Mouse (Mus musculus): ENCODE measurements around the gene Uvssa.
"Not testable (repeated sequence)": the region's sequence is repeated elsewhere in the genome, so short reads cannot be mapped to it uniquely, and the experiment has no call there.

Gene Uvssa

DNA sequence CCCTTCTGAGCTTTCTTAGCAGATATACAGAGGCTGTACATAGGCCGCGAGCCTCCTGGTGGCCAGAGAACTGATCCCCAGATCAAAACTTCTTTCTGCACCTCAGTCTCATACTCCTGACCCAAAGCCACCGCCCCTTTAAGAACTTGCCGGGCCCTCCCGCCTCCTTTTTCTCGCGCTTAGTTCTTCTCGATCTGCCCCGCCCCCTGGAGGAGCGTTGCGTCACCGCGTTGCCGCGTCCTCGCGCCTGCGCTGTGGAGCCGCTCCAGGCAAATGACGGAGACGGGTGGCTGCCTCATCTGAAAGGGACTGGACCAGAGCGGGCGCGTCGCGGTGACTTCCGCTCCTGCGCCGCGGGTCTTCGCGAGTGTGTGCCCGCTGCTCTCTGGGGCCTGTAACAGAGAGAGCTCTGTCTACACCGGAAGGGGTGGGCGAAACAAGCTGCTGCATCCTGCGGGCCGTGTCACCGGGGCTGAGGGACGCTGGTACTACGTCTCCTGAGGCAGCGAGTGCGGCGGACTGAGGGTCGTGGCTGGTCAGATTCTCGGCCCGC, at the start of gene Uvssa:
Gene Uvssa (plus strand): TSS at position 248 of the 553 bp plus-strand sequence.
- peak; percentile 98 for DNase-seq (ENCODE audit: low spot score)

DNA sequence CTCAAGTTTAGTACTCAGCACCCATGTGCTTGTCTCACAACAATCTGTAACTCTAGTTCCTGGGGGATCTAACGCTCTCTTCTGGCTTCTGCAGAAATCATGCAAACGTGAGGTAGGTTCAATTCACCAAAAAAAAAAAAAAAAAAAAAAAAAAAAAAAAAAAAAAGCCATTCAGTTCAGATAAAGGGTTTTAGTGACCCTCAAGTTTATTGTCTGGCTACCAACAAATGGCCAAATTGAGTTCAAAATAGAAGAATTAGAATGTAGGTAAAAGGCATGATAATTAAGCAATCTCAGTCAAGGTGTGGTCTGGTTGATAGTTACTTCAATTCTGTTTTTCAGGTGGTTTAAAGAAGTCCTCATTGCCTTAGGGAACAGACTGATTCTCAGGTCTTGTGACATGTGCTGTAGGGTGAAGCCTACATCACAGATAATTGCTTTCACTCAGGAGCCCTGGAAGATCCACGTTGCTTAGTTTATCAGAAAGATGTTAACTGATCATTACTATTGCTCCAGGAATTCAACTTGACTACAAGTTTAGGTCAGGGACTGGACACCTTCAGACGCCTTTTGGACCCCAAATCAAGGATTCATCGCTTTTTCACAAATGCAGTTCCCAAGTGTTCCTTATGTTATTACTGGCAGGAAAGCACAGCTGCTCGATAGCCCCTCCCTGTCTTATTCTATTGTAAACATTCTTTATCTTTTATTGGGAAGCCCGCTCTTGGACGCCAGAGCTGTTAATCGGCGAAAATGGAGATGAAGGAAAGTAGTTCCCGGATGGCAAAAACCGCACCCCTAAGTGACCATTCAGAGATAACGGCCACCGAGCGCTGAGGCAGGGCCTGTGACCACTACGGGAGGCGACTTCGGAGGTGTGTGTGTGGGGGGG, 43.7 kb upstream of the Uvssa start:
- DNase-seq (ENCODE audit: low spot score) = no peak

GRCm38 (mm10) chr5:33335273-33335976, 42.9 kb upstream of the Uvssa start, which contains the start of gene Maea:
TSS of gene Maea (plus strand) at chr5:33335509.
- peak; percentile 99 for DNase-seq (ENCODE audit: low spot score)

DNA sequence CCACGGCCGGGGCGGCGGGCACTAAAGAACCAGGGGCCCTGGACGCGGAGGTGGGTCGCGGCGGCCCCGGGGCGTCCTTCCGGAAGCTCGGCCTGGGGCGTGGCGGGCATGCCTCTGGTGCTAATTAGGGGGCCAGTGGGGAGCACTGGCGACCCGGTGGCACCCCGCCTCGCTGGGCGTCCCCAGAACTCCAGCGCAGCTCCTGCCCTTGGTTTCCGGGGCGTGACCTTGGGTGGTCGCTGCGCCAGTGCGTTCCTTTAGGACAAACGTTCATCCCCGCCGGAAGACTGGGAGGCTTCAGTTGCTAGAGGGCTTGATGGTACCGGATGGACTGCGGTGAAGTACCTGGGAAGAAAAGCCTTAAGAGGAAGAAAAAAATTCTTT, 42.4 kb upstream of the Uvssa start:
- DNase-seq (ENCODE audit: low spot score) = peak; percentile 68

- no peak for DNase-seq (ENCODE audit: low spot score)
Observed at GRCm38 (mm10) chr5:33337206-33337605, 41.1 kb upstream of the Uvssa start.

- DNase-seq (ENCODE audit: low spot score) = no peak
Observed at GRCm38 (mm10) chr5:33341165-33341564, 37.2 kb upstream of the Uvssa start.

DNA sequence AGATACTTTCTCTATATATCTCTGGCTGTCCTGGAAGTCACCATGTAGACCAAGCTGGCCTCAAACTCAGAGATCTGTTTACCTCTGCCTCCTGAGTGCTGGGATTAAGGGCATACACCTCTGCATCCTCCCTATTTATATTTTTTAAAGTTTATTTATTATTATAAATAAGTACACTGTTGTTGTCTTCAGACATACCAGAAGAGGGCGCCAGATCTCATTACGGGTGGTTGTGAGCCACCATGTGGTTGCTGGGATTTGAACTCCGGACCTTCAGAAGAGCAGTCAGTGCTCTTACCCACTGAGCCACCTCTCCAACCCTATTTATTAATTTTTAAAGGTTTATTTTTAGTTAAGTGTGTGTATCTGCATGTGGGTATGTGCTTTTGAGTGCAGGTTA, 36.1 kb upstream of the Uvssa start:
- DNase-seq (ENCODE audit: low spot score) = not testable (repeated sequence)

GRCm38 (mm10) chr5:33342821-33343220, 35.5 kb upstream of the Uvssa start:
- no peak for DNase-seq (ENCODE audit: low spot score)

- no peak for DNase-seq (ENCODE audit: low spot score)
Observed at GRCm38 (mm10) chr5:33343571-33343970, 34.8 kb upstream of the Uvssa start.

DNA sequence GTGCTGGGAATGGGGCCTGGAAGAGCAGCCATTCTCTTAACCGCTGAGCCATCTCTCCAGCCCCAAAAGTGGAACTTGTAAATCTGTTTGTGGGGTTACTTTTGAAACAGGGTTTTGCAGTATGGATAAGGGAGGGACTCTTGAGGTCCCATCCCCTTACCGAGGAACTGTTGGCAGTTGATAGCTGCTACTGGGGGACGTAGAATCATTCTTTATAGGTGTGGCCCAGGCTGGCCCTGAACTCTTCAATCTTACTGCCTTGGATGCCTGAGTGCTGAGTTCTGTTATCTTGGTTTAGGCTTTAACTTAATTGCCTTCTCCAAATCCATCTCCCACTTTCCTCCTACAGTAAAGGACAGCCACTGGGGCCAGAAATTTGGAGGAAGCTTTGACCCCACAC, 34.3 kb upstream of the Uvssa start:
- no peak for DNase-seq (ENCODE audit: low spot score)

- no peak for DNase-seq (ENCODE audit: low spot score)
Observed at GRCm38 (mm10) chr5:33347620-33348019, 30.7 kb upstream of the Uvssa start.

DNA sequence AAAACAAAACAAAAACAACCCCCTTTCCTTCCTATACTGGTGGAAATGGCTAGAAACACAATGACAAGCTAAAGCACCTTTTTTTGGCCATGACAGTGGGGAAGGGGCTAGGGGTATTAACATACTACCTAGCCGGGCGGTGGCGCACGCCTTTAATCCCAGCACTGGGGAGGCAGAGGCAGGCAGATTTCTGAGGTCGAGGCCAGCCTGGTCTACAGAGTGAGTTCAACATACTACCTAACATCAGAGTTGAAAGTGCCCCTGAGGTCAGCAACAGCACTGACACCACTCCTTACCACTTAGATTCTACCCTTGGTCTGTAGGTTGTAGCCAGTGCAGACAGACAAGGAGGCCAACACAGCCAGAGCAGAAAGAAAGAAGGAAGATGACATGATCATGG, 29.1 kb upstream of the Uvssa start:
- DNase-seq (ENCODE audit: low spot score) = no peak

- no peak for DNase-seq (ENCODE audit: low spot score)
Observed at GRCm38 (mm10) chr5:33349706-33350105, 28.6 kb upstream of the Uvssa start.

GRCm38 (mm10) chr5:33351556-33352272, 26.6 kb upstream of the Uvssa start:
- no peak for DNase-seq (ENCODE audit: low spot score)

DNA sequence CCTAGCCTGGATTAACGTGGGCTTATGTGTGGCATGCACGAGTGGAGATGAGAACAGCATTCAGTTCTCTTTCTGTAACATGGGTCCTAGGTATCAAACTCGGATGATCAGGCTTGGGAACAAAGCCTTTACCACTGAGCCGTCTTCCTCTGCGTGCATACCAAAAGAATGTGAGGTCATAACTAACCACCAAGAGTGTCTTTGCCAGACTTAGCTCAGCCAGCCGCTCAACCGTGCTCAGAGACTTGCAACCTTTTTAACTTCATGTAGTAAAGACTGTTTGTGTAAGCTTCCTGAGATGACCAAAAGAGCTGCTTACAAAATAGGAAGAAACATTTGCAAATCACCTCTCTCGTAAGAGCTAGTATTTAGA, 26.1 kb upstream of the Uvssa start:
- DNase-seq (ENCODE audit: low spot score) = no peak

DNA sequence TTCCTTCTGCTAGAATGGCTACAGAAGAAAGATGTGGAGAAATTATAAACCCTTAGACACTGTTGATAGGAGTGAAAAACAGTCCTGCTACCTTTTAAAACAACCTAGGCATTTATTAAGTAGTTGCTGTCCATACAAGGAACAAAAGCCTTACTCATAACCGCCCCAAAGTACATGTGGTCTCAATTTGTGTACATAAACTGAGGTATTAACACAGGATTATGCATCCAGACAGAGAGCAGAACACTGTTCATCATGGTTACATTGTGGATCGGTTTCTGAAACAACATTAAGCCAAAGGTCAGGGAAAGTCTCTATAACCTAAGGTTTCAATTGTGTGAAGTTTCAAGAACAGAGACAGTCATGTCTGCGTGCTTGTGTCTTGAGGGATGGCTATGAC, 25.3 kb upstream of the Uvssa start:
- no peak for DNase-seq (ENCODE audit: low spot score)

- DNase-seq (ENCODE audit: low spot score) = no peak
Observed at GRCm38 (mm10) chr5:33357494-33357893, 20.9 kb upstream of the Uvssa start.

DNA sequence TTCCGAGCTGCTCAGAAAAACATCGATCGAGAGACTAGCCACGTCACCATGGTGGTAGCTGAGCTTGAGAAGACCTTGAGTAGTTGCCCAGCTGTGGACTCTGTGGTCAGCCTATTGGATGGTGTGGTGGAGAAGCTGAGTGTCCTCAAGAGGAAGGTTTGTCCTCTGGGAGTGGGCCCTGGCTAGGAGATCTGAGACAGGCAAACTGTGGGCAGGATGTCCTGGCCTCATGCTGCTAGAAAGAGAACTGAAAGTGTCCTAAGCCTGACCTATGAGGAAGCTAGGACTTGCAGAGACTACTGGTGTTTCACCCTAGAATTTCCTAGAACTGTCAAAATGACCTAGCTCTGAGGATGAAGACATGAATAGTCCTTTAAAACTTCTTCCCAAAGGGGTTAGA, 19.9 kb upstream of the Uvssa start:
- no peak for DNase-seq (ENCODE audit: low spot score)

DNA sequence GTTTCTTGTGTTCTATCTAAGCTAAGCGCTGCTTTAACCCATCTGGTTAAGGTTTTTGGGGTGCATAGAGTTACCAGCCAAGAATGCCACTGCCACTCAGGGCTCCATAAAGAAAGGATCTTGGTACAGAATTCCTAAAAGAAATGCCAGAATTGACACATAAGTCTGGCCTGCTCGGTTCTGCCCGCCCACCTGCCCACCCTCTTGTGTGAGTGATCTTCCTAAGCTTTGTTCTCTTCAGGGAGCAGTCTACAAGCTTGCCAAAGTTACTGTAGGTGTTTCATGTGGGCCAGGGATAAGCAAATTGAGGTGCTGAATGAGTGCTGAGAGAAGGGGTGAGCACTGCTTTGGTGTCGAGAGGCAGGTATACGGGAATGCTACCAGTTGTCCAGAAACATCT, 15.1 kb upstream of the Uvssa start:
- DNase-seq (ENCODE audit: low spot score) = no peak

DNA sequence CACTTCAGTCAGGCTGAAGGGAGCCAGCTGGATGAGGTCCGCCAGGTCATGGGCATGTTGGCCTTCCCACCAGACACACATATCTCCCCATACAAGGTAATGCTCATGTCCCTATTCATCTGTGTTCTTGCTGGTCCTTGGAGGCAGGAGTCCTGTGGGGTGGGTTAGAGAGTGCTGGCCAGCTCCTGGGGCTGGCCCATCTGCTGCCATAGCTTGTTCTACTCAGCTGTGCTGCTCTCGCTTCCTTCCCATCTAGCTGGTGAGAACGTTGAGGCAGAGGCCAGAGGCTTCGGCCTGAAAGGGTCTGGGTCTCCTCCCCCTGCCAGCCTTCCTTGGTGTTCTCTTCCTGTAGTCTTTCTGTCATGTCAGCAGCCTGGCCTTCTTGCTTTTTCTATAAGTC, 9.7 kb upstream of the Uvssa start:
- no peak for DNase-seq (ENCODE audit: low spot score)

DNA sequence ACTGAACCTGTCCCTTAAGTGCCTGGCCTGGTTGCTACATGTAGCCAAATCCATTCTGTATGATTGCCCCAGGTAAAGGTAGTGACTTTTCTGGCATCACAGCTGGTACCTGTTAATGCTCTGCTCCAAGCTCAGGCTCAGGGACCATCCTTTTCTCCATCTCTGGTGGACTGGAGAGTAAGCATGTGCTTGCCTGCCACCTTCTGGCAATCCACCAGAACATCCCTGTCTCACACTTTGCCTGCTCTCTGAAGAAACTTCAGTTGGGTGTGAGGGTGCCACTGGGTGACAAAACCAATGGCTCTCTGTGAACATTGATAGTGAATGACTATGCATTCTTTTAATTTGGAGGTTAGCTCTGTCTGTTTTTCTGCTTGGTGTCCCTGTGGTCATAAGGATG, 7.2 kb upstream of the Uvssa start:
- DNase-seq (ENCODE audit: low spot score) = no peak

DNA sequence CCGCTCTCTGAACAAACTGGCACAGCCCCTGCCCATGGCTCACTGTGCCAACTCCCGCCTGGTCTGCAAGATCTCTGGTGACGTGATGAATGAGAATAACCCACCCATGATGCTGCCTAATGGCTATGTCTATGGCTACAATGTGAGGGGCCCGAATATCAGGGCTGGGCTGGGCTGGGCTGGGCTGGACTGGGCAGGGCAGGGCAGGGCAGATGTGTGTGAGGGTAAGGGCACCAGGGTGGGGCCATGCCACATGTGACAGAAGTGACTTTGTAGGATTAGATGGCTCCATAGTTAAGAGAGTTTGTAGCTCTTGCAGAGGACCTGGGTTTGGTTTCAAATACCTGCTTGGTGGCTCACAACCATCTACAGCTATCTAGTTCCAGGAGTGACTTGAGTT, 6.7 kb upstream of the Uvssa start:
- no peak for DNase-seq (ENCODE audit: low spot score)

Data from testis, postnatal 14 days (tissue).